Mouse (Mus musculus) MEL (cell line): Measurements from ENCODE around the gene Flywch1. TPM values are rescaled to one million over a fixed set of nuclear protein-coding genes. Genes with fewer than 3 reads are reported as not detected.

Experiments used
- DNase-seq: peaks from one replicate; pipeline ENCODE4 v3.0.0; 2011; ENCODE audit warnings: low read depth, low spot score
- H3K27ac ChIP-seq: 2 replicates; pipeline ENCODE4 v1.5.1; 2012; ENCODE audit warnings: low read depth, mild to moderate bottlenecking, control low read depth, low read length, moderate library complexity; ENCODE audit not compliant: control insufficient read depth
- H3K27me3 ChIP-seq, 2 experiments: fragments of 150-350 bp in 1 of 2; sonication (generic) in 1 of 2; 2 replicates each; pipeline ENCODE4 v1.6.1; 2012; ENCODE audit warnings: low read length in 2 of 2, mild to moderate bottlenecking in 2 of 2, improper control_type of control experiment in 1 of 2, moderate library complexity in 1 of 2; ENCODE audit not compliant: insufficient read depth in 2 of 2, control insufficient read depth in 1 of 2
- H3K36me3 ChIP-seq, 2 experiments: 2 replicates each; pipeline ENCODE4 v1.6.1; 2012 to 2014; ENCODE audit warnings: low read length in 2 of 2, improper control_type of control experiment in 1 of 2, inconsistent platforms in 1 of 2, mild to moderate bottlenecking in 1 of 2; ENCODE audit not compliant: insufficient read depth in 2 of 2, control insufficient read depth in 1 of 2
- H3K4me1 ChIP-seq, 2 experiments: fragments of 150-350 bp in 1 of 2; sonication (generic) in 1 of 2; 2 replicates each; pipeline ENCODE4 v1.6.1; 2012; ENCODE audit warnings: low read length in 2 of 2, improper control_type of control experiment in 1 of 2, mild to moderate bottlenecking in 1 of 2; ENCODE audit not compliant: insufficient read depth in 2 of 2, control insufficient read depth in 1 of 2
- H3K4me3 ChIP-seq, 2 experiments: fragments of 150-350 bp in 1 of 2; sonication (generic) in 1 of 2; 2 replicates each; pipeline ENCODE4 v1.5.1; 2012; ENCODE audit warnings: low read depth in 2 of 2, low read length in 2 of 2, mild to moderate bottlenecking in 2 of 2, moderate library complexity in 2 of 2, control low read depth in 1 of 2, improper control_type of control experiment in 1 of 2; ENCODE audit not compliant: control insufficient read depth in 1 of 2, insufficient read depth in 1 of 2
- H3K79me2 ChIP-seq: 2 replicates; pipeline ENCODE4 v1.6.1; 2012; ENCODE audit warnings: mild to moderate bottlenecking, low read length, moderate library complexity; ENCODE audit not compliant: control insufficient read depth, poor library complexity, insufficient read depth
- H3K9ac ChIP-seq: 2 replicates; pipeline ENCODE4 v1.6.1; 2012; ENCODE audit warnings: low read depth, mild to moderate bottlenecking, control low read depth, low read length, moderate library complexity; ENCODE audit not compliant: control insufficient read depth, poor library complexity, severe bottlenecking
- H3K9me3 ChIP-seq: fragments of 150-350 bp; sonication (generic); replicated peaks from 2 replicates; pipeline ENCODE4 v1.6.1; 2012; ENCODE audit warnings: mild to moderate bottlenecking, low read length, improper control_type of control experiment, moderate library complexity; ENCODE audit not compliant: insufficient read depth
- BHLHE40 ChIP-seq: IDR thresholded peaks from 2 replicates; pipeline ENCODE4 v1.6.1; 2012; ENCODE audit warnings: low read depth, mild to moderate bottlenecking, inconsistent platforms, low read length, improper control_type of control experiment, borderline replicate concordance
- CHD2 ChIP-seq: IDR thresholded peaks from 2 replicates; pipeline ENCODE4 v1.6.1; 2011; ENCODE audit warnings: low read length, improper control_type of control experiment
- CTCF ChIP-seq, 3 experiments: IDR thresholded peaks in 2 of 3; conservative IDR thresholded peaks in 1 of 3; 2 replicates each; pipeline ENCODE4 v1.5.1; 2011 to 2012; ENCODE audit warnings: low read length in 3 of 3, low read depth in 2 of 3, mild to moderate bottlenecking in 2 of 3, improper control_type of control experiment in 1 of 3, inconsistent platforms in 1 of 3, mixed read lengths in 1 of 3, moderate library complexity in 1 of 3; ENCODE audit not compliant: control insufficient read depth in 1 of 3, insufficient read depth in 1 of 3, poor library complexity in 1 of 3, severe bottlenecking in 1 of 3
- EP300 ChIP-seq, 2 experiments: IDR thresholded peaks; 2 replicates each; pipeline ENCODE4 v1.6.1; 2011; ENCODE audit warnings: improper control_type of control experiment in 2 of 2, low read length in 2 of 2, low read depth in 1 of 2, mild to moderate bottlenecking in 1 of 2
- GABPA ChIP-seq: IDR thresholded peaks from 2 replicates; pipeline ENCODE4 v1.6.1; 2012; ENCODE audit warnings: low read depth, mild to moderate bottlenecking, inconsistent platforms, low read length, improper control_type of control experiment, moderate library complexity
- GATA1 ChIP-seq: IDR thresholded peaks from 2 replicates; pipeline ENCODE4 v1.6.1; 2011; ENCODE audit warnings: low read depth, low read length, improper control_type of control experiment
- HCFC1 ChIP-seq: IDR thresholded peaks from 2 replicates; pipeline ENCODE4 v1.6.1; 2012; ENCODE audit warnings: low read depth, mild to moderate bottlenecking, inconsistent platforms, low read length, improper control_type of control experiment, moderate library complexity
- JUND ChIP-seq: IDR thresholded peaks from 2 replicates; pipeline ENCODE4 v1.6.1; 2011; ENCODE audit warnings: low read depth, mild to moderate bottlenecking, improper control_type of control experiment, low read length
- KAT2A ChIP-seq: conservative IDR thresholded peaks from 2 replicates; pipeline ENCODE4 v1.6.1; 2012; ENCODE audit warnings: low read depth, low read length, improper control_type of control experiment, inconsistent platforms
- MAX ChIP-seq: IDR thresholded peaks from 2 replicates; pipeline ENCODE4 v1.6.1; 2011; ENCODE audit warnings: low read length, improper control_type of control experiment
- MAZ ChIP-seq: IDR thresholded peaks from 2 replicates; pipeline ENCODE4 v1.6.1; 2012; ENCODE audit warnings: low read depth, mild to moderate bottlenecking, inconsistent platforms, low read length, improper control_type of control experiment
- MYC ChIP-seq: IDR thresholded peaks from 2 replicates; pipeline ENCODE4 v1.6.1; 2011; ENCODE audit warnings: low read depth, mild to moderate bottlenecking, low read length, improper control_type of control experiment, moderate library complexity
- POLR2AphosphoS2 ChIP-seq: IDR thresholded peaks from 2 replicates; pipeline ENCODE4 v1.6.1; 2011; ENCODE audit warnings: low read length, improper control_type of control experiment
- RCOR1 ChIP-seq: IDR thresholded peaks from 2 replicates; pipeline ENCODE4 v1.6.1; 2012; ENCODE audit warnings: low read depth, mild to moderate bottlenecking, inconsistent platforms, low read length, improper control_type of control experiment
- SIN3A ChIP-seq: IDR thresholded peaks from 2 replicates; pipeline ENCODE4 v1.6.1; 2012; ENCODE audit warnings: low read length, improper control_type of control experiment, inconsistent platforms
- TAL1 ChIP-seq: IDR thresholded peaks from 2 replicates; pipeline ENCODE4 v1.6.1; 2012; ENCODE audit warnings: mild to moderate bottlenecking, inconsistent platforms, low read length, moderate library complexity, mixed read lengths
- UBTF ChIP-seq: IDR thresholded peaks from 2 replicates; pipeline ENCODE4 v1.6.1; 2012; ENCODE audit warnings: low read depth, mild to moderate bottlenecking, inconsistent platforms, low read length, improper control_type of control experiment, moderate library complexity, borderline replicate concordance; ENCODE audit not compliant: insufficient read depth
- ZC3H11A ChIP-seq: IDR thresholded peaks from 2 replicates; pipeline ENCODE4 v1.6.1; 2012; ENCODE audit warnings: low read depth, mild to moderate bottlenecking, inconsistent platforms, low read length, improper control_type of control experiment
- ZKSCAN1 ChIP-seq: IDR thresholded peaks from 2 replicates; pipeline ENCODE4 v1.6.1; 2012; ENCODE audit warnings: low read depth, mild to moderate bottlenecking, inconsistent platforms, low read length, improper control_type of control experiment, moderate library complexity
- polyA plus RNA-seq, 2 experiments: library from polyadenylated mRNA; stranded (reverse) in 1 of 2; unstranded in 1 of 2; fragments of >175 nt in 1 of 2; fragments of >200 nt in 1 of 2; gene quantifications; 2 replicates each; pipeline versions ENCODE4 v1.2.1 to v1.2.4; 2012; ENCODE audit warnings: low replicate concordance in 2 of 2, low read depth in 1 of 2; ENCODE audit not compliant: insufficient read length in 2 of 2, insufficient read depth in 1 of 2, missing spikeins in 1 of 2
- total RNA-seq: library from RNA; depleted of rRNA; stranded (reverse); fragments of 300-350 nt; gene quantifications from 2 replicates; pipeline ENCODE4 v1.2.3, GENCODE M21; 2012

Flywch1 gene
- total and polyA plus RNA-seq, 3 experiments: 15.3 to 29.7 TPM; not detected in 1

DNA sequence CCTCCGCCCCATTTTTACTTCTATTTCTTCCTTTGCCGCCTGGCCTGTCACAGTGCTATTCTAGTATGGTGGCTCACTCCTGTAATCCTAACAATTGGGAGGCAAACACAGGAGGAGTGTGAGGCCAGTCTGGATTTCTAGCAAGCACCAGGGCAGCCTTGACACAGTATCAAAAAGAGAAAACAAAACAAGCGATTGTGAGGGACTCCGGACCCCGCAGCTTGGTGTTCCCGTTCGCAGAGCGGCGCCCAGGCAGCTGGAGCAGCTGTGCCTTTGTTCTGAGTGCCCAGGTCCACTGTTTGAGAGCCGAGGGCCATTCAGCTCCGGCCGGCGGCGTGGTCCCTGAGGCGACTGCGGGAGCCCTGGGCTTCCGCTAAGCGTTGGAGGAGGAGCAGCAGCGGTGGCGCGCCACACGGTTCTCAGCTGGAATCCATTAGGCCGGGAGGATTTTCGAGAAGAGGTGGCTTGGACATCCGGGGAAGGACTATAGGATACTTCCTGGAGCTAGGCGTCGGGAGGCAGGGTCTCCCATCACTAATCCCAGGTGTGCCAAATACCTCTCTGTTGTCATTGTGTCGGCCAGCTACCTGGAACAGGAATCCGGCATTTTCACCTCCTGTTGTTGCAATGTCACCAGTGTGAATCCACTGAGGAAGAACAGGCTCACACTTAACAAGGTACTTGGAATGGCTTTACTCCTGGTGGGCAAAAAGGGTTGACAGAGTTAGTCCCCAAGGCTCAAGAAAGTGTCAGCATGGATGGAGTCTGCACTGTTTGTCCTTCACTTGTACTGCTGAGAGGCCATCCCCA lies 19.1 kb upstream of the Flywch1 start, which contains the start of gene Srrm2:
Srrm2 (plus strand) TSS at position 264 of the 810 bp plus-strand sequence.
- H3K9me3 ChIP-seq: no peaks in the 10 kb centered on the region
- no peak within 1 kb of the TSS for H3K4me3 ChIP-seq
- H3K27me3 ChIP-seq: peaks cover 0 to 2% of the 10 kb centered on the region in 2 experiments; a peak in 1 of 4 replicates
- peaks cover 0 to 4% of the 10 kb centered on the region in 2 experiments; a peak in 2 of 4 replicates for H3K36me3 ChIP-seq
- no peak for TF ChIP-seq GABPA
- TF ChIP-seq TAL1: no peak
- no peak for TF ChIP-seq JUND
- TF ChIP-seq KAT2A: no peak
- no peak for TF ChIP-seq POLR2AphosphoS2
- TF ChIP-seq CHD2: no peak
- no peak for TF ChIP-seq EP300 (IDR thresholded peaks at IDR 0.05; ENCODE audit: low read depth in 1 of 2, low read length in 2 of 2)
- no peak for TF ChIP-seq MYC
- TF ChIP-seq ZKSCAN1: no peak
- no peak for TF ChIP-seq UBTF
- no peak for TF ChIP-seq MAX
- TF ChIP-seq ZC3H11A: no peak
- no peak for TF ChIP-seq GATA1
- TF ChIP-seq BHLHE40: no peak
- no peak for TF ChIP-seq SIN3A
- no peak for TF ChIP-seq CTCF (IDR thresholded peaks at IDR 0.05 in 2 of 3, conservative IDR thresholded peaks at IDR 0.05 in 1 of 3; ENCODE audit: control insufficient read depth in 1 of 3, insufficient read depth in 1 of 3, low read depth in 2 of 3, low read length in 3 of 3, poor library complexity in 1 of 3, severe bottlenecking in 1 of 3)
- TF ChIP-seq HCFC1: no peak
- no peak for TF ChIP-seq MAZ
- H3K9ac ChIP-seq: no peak within 1 kb of the TSS
- H3K4me1 ChIP-seq: peaks cover 0 to 6% of the 10 kb centered on the region in 2 experiments; a peak in 2 of 4 replicates
- no peak within 1 kb of the TSS for H3K27ac ChIP-seq
- DNase-seq: no peak
- H3K79me2 ChIP-seq: no peaks in the 10 kb centered on the region

GRCm38 (mm10) chr17:23789749-23790268 lies 18.4 kb upstream of the Flywch1 start:
- H3K9me3 ChIP-seq: no peaks in the 10 kb centered on the region
- no peaks in the 10 kb centered on the region for H3K79me2 ChIP-seq
- peaks cover 0 to 4% of the 10 kb centered on the region in 2 experiments; a peak in 2 of 4 replicates for H3K36me3 ChIP-seq
- H3K4me1 ChIP-seq: peaks cover 0 to 6% of the 10 kb centered on the region in 2 experiments; a peak in 2 of 4 replicates
- H3K27me3 ChIP-seq: peaks cover 0 to 2% of the 10 kb centered on the region in 2 experiments; a peak in 1 of 4 replicates
- H3K4me3 ChIP-seq: no peak overlapping the region
- H3K27ac ChIP-seq: no peak overlapping the region
- H3K9ac ChIP-seq: no peak overlapping the region
- peak; percentile 38 for DNase-seq
- TF ChIP-seq EP300 (IDR thresholded peaks at IDR 0.05; ENCODE audit: low read depth in 1 of 2, low read length in 2 of 2) (0 out of 4 replicates have a peak, but pooled peaks of 1 of the 2 experiments have one; percentile 25), RCOR1 (no peak)
